Mouse (Mus musculus) left cerebral cortex, adult 9 months (tissue): ENCODE measurements around the gene Spatc1l.

Experiments
- DNase-seq, 2 experiments: peaks; one replicate each; pipeline ENCODE4 v3.0.0; 2022; ENCODE audit warnings: low spot score in 2 of 2

Spatc1l gene

DNA sequence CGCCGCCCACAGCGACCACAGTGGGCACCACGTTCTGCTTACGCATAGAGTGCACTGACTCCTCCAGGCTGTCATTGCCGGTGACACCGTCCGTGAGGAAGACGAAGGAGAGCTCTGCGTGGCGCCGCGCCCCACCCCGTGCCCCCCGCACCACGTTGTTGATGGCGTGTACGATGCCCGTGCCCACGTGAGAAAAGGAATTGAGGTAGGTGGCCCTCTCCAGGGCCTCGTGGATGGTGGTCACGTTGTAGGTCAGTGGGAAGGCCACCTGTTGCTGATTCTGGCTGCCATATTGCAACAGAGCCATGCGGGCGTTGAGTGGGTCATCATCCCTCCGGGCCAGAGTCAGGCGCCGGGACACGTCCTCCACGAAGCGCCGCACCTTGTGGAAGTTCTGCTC lies 34.3 kb downstream of the Spatc1l start:
- no peak for DNase-seq

DNA sequence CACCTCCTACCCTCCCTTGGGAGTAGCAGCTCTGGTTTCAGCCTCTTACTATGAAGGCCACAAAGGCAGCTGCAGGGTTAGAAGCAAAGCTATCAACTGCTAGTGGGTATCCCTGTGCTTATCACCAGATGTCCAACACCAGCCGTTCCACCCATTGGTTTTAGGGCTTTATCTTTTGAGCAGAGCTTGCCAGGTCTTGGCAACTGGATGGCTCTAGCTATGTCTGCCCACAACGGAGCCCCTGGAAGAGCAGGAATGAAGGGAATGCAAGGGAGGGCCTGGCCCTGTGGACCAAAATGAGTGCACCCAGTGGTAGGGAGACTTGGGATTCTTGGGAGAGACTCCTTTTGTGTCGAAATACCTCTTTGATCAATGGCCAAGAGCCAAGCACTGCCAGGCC lies 40.6 kb downstream of the Spatc1l start:
- no peak for DNase-seq

DNA sequence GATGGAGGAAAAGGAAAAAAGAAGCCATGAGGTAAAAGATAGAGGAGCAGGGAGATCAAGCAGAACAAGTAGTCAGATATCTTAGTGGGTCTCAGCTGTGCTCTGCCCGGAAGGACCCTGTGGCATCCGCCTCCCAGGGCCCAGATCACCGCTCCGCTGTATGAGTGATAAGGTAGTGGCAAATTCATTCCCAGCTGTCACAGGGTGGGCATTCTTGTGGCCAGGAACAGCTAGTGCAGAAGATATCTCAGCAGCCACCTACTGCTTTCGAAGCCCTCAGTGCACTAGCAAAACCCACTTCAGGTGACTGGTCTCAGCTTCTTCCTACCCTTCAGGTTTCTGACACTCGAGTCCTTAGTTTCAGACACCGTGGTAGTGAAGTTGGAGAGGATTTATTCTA lies 50.4 kb downstream of the Spatc1l start:
- DNase-seq = no peak
